Mouse (Mus musculus) lung, postnatal 0 days (tissue): ENCODE measurements at regions not wholly inside any gene's neighbourhood (a gene's known extent, or its start where the extent isn't known, plus 50 kb on each side); places are given as distances from the start of the nearest gene placed in this dataset.

Experiments
- ATAC-seq: fragments of 200-750 bp; cut with Nextera tagmentation; 2 replicates; pipeline ENCODE4 v1.8.0; 2017; ENCODE audit warnings: moderate library complexity
- DNase-seq: peaks from one replicate; pipeline ENCODE4 v3.0.0-alpha.2; 2016; ENCODE audit warnings: low spot score
- H3K27ac ChIP-seq: fragments of 300-500 bp; sonication (generic); 2 replicates; pipeline ENCODE4 v1.5.1; 2014; ENCODE audit warnings: antibody characterized with exemption, mild to moderate bottlenecking, low read length, mixed read lengths
- H3K27me3 ChIP-seq: fragments of 300-500 bp; sonication (generic); replicated peaks from 2 replicates; pipeline ENCODE4 v1.6.1; 2014; ENCODE audit warnings: low read length, mixed read lengths; ENCODE audit not compliant: insufficient read depth
- H3K36me3 ChIP-seq: fragments of 300-500 bp; sonication (generic); 2 replicates; pipeline ENCODE4 v1.6.1; 2014; ENCODE audit warnings: low read length, mixed read lengths; ENCODE audit not compliant: insufficient read depth
- H3K4me1 ChIP-seq: fragments of 300-500 bp; sonication (generic); 2 replicates; pipeline ENCODE4 v1.6.1; 2014; ENCODE audit warnings: antibody characterized with exemption, low read depth, low read length, mixed read lengths; ENCODE audit not compliant: insufficient read depth
- H3K4me2 ChIP-seq: fragments of 300-500 bp; sonication (generic); replicated peaks from 2 replicates; pipeline ENCODE4 v1.6.1; 2014; ENCODE audit warnings: low read depth, mild to moderate bottlenecking, low read length, moderate library complexity, mixed read lengths
- H3K4me3 ChIP-seq: fragments of 300-500 bp; sonication (generic); 2 replicates; pipeline ENCODE4 v1.5.1; 2014; ENCODE audit warnings: low read depth, low read length
- H3K9ac ChIP-seq: fragments of 300-500 bp; sonication (generic); replicated peaks from 2 replicates; pipeline ENCODE4 v1.6.1; 2014; ENCODE audit warnings: low read depth, mild to moderate bottlenecking
- H3K9me3 ChIP-seq: fragments of 300-500 bp; sonication (generic); 2 replicates; pipeline ENCODE4 v1.6.1; 2016; ENCODE audit warnings: low read length, mixed read lengths
- CTCF ChIP-seq: IDR thresholded peaks from 2 replicates; pipeline ENCODE4 v1.5.1; 2016; ENCODE audit warnings: antibody characterized with exemption, mild to moderate bottlenecking
- EP300 ChIP-seq: IDR thresholded peaks from 2 replicates; pipeline ENCODE4 v1.6.1; 2016; ENCODE audit warnings: antibody characterized with exemption, mild to moderate bottlenecking, control low read depth
- WGBS: fragments of 180-500 bp; shearing (Covaris S2); extraction: QIAGEN DNeasy Blood & Tissue Kit; methylation state at CpG from one replicate; pipeline ENCODE4 v1.1.7; 2014; 5-methylcytosine and 5-hydroxymethylcytosine counted together

GRCm38 (mm10) chr9:113517756-113518155 is 190.3 kb downstream of the Pdcd6ip start:
- TF ChIP-seq EP300 (no peak), CTCF (no peak)
- DNase-seq (no peak), ATAC-seq (no peak)
- Histone ChIP-seq H3K36me3 (no peaks in the 10 kb centered on the region), H3K27me3 (no peaks in the 10 kb centered on the region), H3K9me3 (no peaks in the 10 kb centered on the region), H3K4me2 (no peak overlapping the region), H3K9ac (no peak overlapping the region), H3K27ac (no peak overlapping the region), H3K4me3 (no peak overlapping the region), H3K4me1 (no peaks in the 10 kb centered on the region)
- 79% methylated on average over 6 of the region's 6 CpGs for WGBS

DNA sequence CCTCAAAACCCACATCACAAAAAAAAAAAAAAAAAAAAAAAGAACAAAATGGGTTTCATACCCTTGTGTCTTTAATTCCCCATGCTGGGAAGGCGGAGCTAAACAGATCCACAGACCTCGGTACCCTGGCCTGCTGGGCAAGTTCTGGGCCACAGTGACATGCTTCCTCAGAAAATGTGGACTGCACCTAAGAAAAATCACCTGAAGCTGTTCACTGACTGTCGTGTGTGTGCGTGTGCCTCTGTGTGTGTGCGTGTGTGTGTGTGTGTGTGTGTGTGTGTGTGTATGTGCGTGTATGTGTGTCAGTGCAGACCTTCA is 192.4 kb downstream of the Pdcd6ip start:
- no peak for ATAC-seq
- Histone ChIP-seq H3K36me3 (no peaks in the 10 kb centered on the region), H3K4me2 (no peak overlapping the region), H3K4me3 (no peak overlapping the region), H3K4me1 (no peaks in the 10 kb centered on the region), H3K27me3 (no peaks in the 10 kb centered on the region), H3K27ac (no peak overlapping the region), H3K9me3 (no peaks in the 10 kb centered on the region), H3K9ac (no peak overlapping the region)
- no peak for TF ChIP-seq EP300
- TF ChIP-seq CTCF = no peak
- WGBS = 77% methylated on average over 6 of the region's 6 CpGs
- no peak for DNase-seq

DNA sequence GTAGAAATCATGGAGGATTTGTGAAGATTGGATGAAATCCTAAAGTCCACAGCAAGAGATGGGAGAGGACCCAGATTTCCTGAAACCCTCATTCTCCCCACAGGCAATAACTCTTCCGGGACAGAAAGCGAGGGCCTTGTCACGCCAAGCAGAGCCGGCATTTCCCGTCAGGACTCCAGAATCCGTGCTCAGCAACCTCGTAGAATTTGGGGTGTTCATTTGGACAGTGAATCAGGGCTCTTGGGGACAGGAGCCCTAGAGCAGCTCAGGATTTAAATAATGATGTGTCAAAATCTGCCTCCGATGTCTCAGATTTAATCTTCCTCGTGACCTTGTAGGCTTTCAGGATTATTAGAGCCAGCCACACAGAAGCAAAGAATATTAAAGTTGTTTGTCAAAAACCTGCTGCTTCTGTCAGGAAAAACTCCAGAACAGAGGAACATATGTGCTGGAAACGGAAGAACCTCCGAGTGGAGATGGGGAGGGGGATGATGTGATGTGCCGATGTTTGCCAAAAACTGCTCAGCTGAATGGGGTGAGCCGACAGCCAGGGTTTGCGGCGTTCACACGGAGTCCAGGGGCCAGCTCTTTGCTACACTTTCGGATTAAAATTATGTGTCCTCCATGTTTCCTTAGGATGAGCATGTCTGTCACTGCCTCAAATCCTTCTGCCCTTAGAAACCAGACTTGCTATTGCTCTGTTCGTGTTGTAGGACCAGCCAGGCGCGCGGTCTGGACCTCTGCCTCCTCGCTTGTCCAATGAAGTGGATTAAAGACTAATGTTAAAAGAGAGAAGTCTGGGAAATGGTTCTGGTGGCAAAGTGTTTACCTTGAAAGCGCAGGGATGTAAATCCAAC is 193.0 kb downstream of the Pdcd6ip start:
- TF ChIP-seq CTCF (no peak), EP300 (no peak)
- Histone ChIP-seq H3K4me3 (no peak overlapping the region), H3K27ac (no peak overlapping the region), H3K27me3 (no peaks in the 10 kb centered on the region), H3K9ac (no peak overlapping the region), H3K4me2 (no peak overlapping the region), H3K9me3 (no peaks in the 10 kb centered on the region), H3K4me1 (no peaks in the 10 kb centered on the region), H3K36me3 (no peaks in the 10 kb centered on the region)
- WGBS = 74% methylated on average over 23 of the region's 23 CpGs
- DNase-seq (no peak), ATAC-seq (no peak)

GRCm38 (mm10) chr9:113511302-113511701 is 196.8 kb downstream of the Pdcd6ip start:
- TF ChIP-seq EP300 = no peak
- TF ChIP-seq CTCF = no peak
- DNase-seq (no peak), ATAC-seq (no peak)
- Histone ChIP-seq H3K9ac (no peak overlapping the region), H3K4me1 (no peaks in the 10 kb centered on the region), H3K9me3 (no peaks in the 10 kb centered on the region), H3K27ac (no peak overlapping the region), H3K36me3 (no peaks in the 10 kb centered on the region), H3K27me3 (no peaks in the 10 kb centered on the region), H3K4me3 (no peak overlapping the region), H3K4me2 (no peak overlapping the region)
- 79% methylated on average over 5 of the region's 5 CpGs for WGBS

DNA sequence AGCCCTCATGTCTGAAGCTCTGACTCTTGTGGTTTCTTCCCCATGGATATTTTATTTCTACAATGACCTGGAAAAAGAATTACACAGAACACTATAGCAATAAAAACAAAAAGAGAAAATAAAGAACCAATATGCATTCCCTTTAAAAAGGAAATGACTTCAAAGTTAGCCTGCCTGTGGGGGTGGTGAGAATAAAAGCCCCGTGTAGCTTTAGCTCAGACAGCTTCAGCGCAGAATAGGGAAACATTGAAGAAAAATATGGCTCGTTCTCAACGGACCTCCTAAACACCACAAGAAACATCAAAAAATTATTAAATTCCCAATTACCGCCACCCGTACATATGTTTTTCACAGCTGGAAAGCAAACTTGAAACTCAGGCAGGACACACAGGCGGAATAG is 198.7 kb downstream of the Pdcd6ip start:
- Histone ChIP-seq H3K36me3 (no peaks in the 10 kb centered on the region), H3K27ac (no peak overlapping the region), H3K9ac (no peak overlapping the region), H3K27me3 (no peaks in the 10 kb centered on the region), H3K4me2 (no peak overlapping the region), H3K4me1 (no peaks in the 10 kb centered on the region), H3K9me3 (no peaks in the 10 kb centered on the region), H3K4me3 (no peak overlapping the region)
- DNase-seq = no peak
- no peak for ATAC-seq
- WGBS = 90% methylated on average over 7 of the region's 7 CpGs
- TF ChIP-seq CTCF (no peak), EP300 (no peak)

GRCm38 (mm10) chr9:113508821-113509220 is 199.2 kb downstream of the Pdcd6ip start:
- Histone ChIP-seq H3K4me3 (no peak overlapping the region), H3K9me3 (no peaks in the 10 kb centered on the region), H3K27me3 (no peaks in the 10 kb centered on the region), H3K4me2 (no peak overlapping the region), H3K4me1 (no peaks in the 10 kb centered on the region), H3K36me3 (no peaks in the 10 kb centered on the region), H3K27ac (no peak overlapping the region), H3K9ac (no peak overlapping the region)
- DNase-seq (no peak), ATAC-seq (no peak)
- TF ChIP-seq EP300 = no peak
- TF ChIP-seq CTCF = no peak
- WGBS = 82% methylated on average over 3 of the region's 3 CpGs
